Comparison of ENCODE assay signal across 8 mouse cellular contexts in genomic region chr1:58270807-58271569, GRCm38 (mm10). TPM values are rescaled to one million over a fixed set of nuclear protein-coding genes. Genes with fewer than 3 reads are reported as not detected.
A peak's percentile ranks its signal among the peaks of the same experiment; 100 is the strongest.
DNase-seq lines count a peak whose midpoint lies in the region; ATAC-seq and TF ChIP-seq lines count a peak whose summit lies in the region.

No protein-coding gene starts in this region.

- WGBS in liver, adult 2 months: 64% methylated on average over 6 of the region's 6 CpGs
- 48% methylated on average over 6 of the region's 6 CpGs for WGBS in liver, embryonic 11.5 days
- WGBS in hindbrain, embryonic 14.5 days: 69% methylated on average over 6 of the region's 6 CpGs
- 68% methylated on average over 6 of the region's 6 CpGs for WGBS in neural tube, embryonic 14.5 days

- H3K9ac ChIP-seq in liver, adult 2 months (ENCODE audit: low read depth, low read length): no peak overlapping the region
- H3K9ac ChIP-seq in liver, embryonic 11.5 days (ENCODE audit: low read depth, low read length): no peak overlapping the region
- no peak overlapping the region for H3K9ac ChIP-seq in hindbrain, embryonic 14.5 days
- no peak overlapping the region for H3K9ac ChIP-seq in neural tube, embryonic 14.5 days (replicated peaks; ENCODE audit: low read depth, low read length)

- no peak for TF ChIP-seq POLR2A in liver, adult 2 months (IDR thresholded peaks at IDR 0.05; ENCODE audit: extremely low read depth, insufficient read depth, low read length)

- H3K27me3 ChIP-seq in liver, adult 2 months (ENCODE audit: control insufficient read depth, insufficient read depth, low read length): no peaks in the 10 kb centered on the region
- no peaks in the 10 kb centered on the region for H3K27me3 ChIP-seq in liver, embryonic 11.5 days (replicated peaks; ENCODE audit: control insufficient read depth, insufficient read depth, low read length)
- no peaks in the 10 kb centered on the region for H3K27me3 ChIP-seq in hindbrain, embryonic 14.5 days (ENCODE audit: control insufficient read depth, insufficient read depth, low read length)
- H3K27me3 ChIP-seq in neural tube, embryonic 14.5 days (ENCODE audit: control insufficient read depth, insufficient read depth, low read length): no peaks in the 10 kb centered on the region

- intact Hi-C loops in left cerebral cortex, postnatal 25 days (cut with DNase I): loop anchor here (2.0 to 5.0 kb wide), 3 partner anchors 114 to 844 kb away; no protein-coding TSS in a partner anchor

- H3K79me2 ChIP-seq in liver, adult 2 months (ENCODE audit: control insufficient read depth, insufficient read depth, low read length): no peaks in the 10 kb centered on the region

- no peaks in the 10 kb centered on the region for H3K36me3 ChIP-seq in liver, adult 2 months (ENCODE audit: control insufficient read depth, insufficient read depth, low read length)
- no peaks in the 10 kb centered on the region for H3K36me3 ChIP-seq in liver, embryonic 11.5 days (ENCODE audit: control insufficient read depth, insufficient read depth, low read length)
- no peaks in the 10 kb centered on the region for H3K36me3 ChIP-seq in hindbrain, embryonic 14.5 days (replicated peaks; ENCODE audit: control insufficient read depth, insufficient read depth)
- H3K36me3 ChIP-seq in neural tube, embryonic 14.5 days (ENCODE audit: control insufficient read depth, insufficient read depth, low read length): no peaks in the 10 kb centered on the region

- DNase-seq in liver, adult 2 months (ENCODE audit: extremely low read depth, low read depth, low spot score): peak; percentile 38
- DNase-seq in liver, embryonic 11.5 days (ENCODE audit: low spot score): no peak
- DNase-seq in R1 (ENCODE audit: low read depth, low spot score): peak; percentile 57
- peak; percentile 26 to 66 for DNase-seq in cerebellum, postnatal 25 days
- DNase-seq in hindbrain, embryonic 14.5 days (ENCODE audit: low spot score): peak; percentile 88
- DNase-seq in left cerebral cortex, postnatal 25 days (ENCODE audit: low spot score in 2 of 2): peak; percentile 63 to 78

- H3K9me3 ChIP-seq in liver, embryonic 11.5 days (ENCODE audit: control insufficient read depth, low read length): no peaks in the 10 kb centered on the region
- H3K9me3 ChIP-seq in hindbrain, embryonic 14.5 days (ENCODE audit: control insufficient read depth, low read length): no peaks in the 10 kb centered on the region
- H3K9me3 ChIP-seq in neural tube, embryonic 14.5 days (ENCODE audit: control insufficient read depth, low read length): no peaks in the 10 kb centered on the region

- ATAC-seq in liver, embryonic 11.5 days (replicated peaks; ENCODE audit: low FRiP score): no peak
- ATAC-seq in hindbrain, embryonic 14.5 days (ENCODE audit: low FRiP score): peak; percentile 74; the same call in 1 of the 2 replicates
- peak; percentile 78 for ATAC-seq in neural tube, embryonic 14.5 days (ENCODE audit: low read depth)
- ATAC-seq in erythroid progenitor cell, adult 5-6 weeks (replicated peaks; ENCODE audit: low FRiP score, poor library complexity, severe bottlenecking): no peak

- H3K4me2 ChIP-seq in liver, embryonic 11.5 days: no peak overlapping the region
- no peak overlapping the region for H3K4me2 ChIP-seq in hindbrain, embryonic 14.5 days (replicated peaks)
- no peak overlapping the region for H3K4me2 ChIP-seq in neural tube, embryonic 14.5 days (ENCODE audit: low read depth, low read length)

- TF ChIP-seq CTCF in liver, adult 2 months (IDR thresholded peaks at IDR 0.05; ENCODE audit: low read depth, low read length): no peak

- no peak overlapping the region for H3K27ac ChIP-seq in liver, adult 2 months (replicated peaks; ENCODE audit: insufficient read depth, low read depth, low read length)
- no peak overlapping the region for H3K27ac ChIP-seq in liver, embryonic 11.5 days (ENCODE audit: low read depth, low read length)
- H3K27ac ChIP-seq in hindbrain, embryonic 14.5 days: no peak overlapping the region
- no peak overlapping the region for H3K27ac ChIP-seq in neural tube, embryonic 14.5 days (ENCODE audit: low read depth, low read length)

- no peak overlapping the region for H3K4me3 ChIP-seq in liver, adult 2 months (ENCODE audit: insufficient read depth, low read depth, low read length)
- H3K4me3 ChIP-seq in liver, embryonic 11.5 days (ENCODE audit: low read depth, low read length): no peak overlapping the region
- H3K4me3 ChIP-seq in hindbrain, embryonic 14.5 days (replicated peaks; ENCODE audit: low read length): no peak overlapping the region
- no peak overlapping the region for H3K4me3 ChIP-seq in neural tube, embryonic 14.5 days (ENCODE audit: low read depth, low read length)

- H3K4me1 ChIP-seq in liver, adult 2 months (ENCODE audit: control insufficient read depth, insufficient read depth, low read length): no peaks in the 10 kb centered on the region
- no peaks in the 10 kb centered on the region for H3K4me1 ChIP-seq in liver, embryonic 11.5 days (replicated peaks; ENCODE audit: control insufficient read depth, insufficient read depth, low read length)
- no peaks in the 10 kb centered on the region for H3K4me1 ChIP-seq in hindbrain, embryonic 14.5 days (replicated peaks; ENCODE audit: control insufficient read depth, insufficient read depth, low read length)
- H3K4me1 ChIP-seq in neural tube, embryonic 14.5 days (ENCODE audit: control insufficient read depth, insufficient read depth, low read length): no peaks in the 10 kb centered on the region

RNA-seq across cellular contexts. Expression of gene Aox2, which starts 7.1 kb away (rescaled TPM):
- total RNA-seq in liver, adult 2 months (2014; rRNA removed): under 0.01 TPM in 2 replicates
- polyA plus RNA-seq in liver, adult 2 months (2012; rRNA removed): not detected in 2 replicates
- polyA plus RNA-seq in liver, embryonic 11.5 days (2014; fragmentation: Nextera tagmentation; extraction: Ambion mirVana): not detected in 2 replicates
- 0.05 TPM in 1 of 2 replicates, not detected in the other for polyA plus RNA-seq in hindbrain, embryonic 14.5 days (2014; fragmentation: Nextera tagmentation; extraction: Ambion mirVana)
- total RNA-seq in left cerebral cortex, postnatal 25 days (2021): not detected
- polyA plus RNA-seq in neural tube, embryonic 14.5 days (2014; fragmentation: Nextera tagmentation; extraction: Ambion mirVana): not detected in 2 replicates
- not detected in 2 replicates for total RNA-seq in erythroid progenitor cell, adult 5-6 weeks (2015; ENCODE audit: low replicate concordance)
- not detected in 2 replicates for total RNA-seq in erythroid progenitor cell, adult 5-6 weeks (2017; ENCODE audit: low replicate concordance)

Comparison
In these comparisons a context has a peak if more than half of its experiments do, and no peak if none do; other contexts are left out.
1. ATAC-seq: peak in hindbrain, embryonic 14.5 days (single experiment) and neural tube, embryonic 14.5 days (single experiment); none in liver, embryonic 11.5 days (single experiment) and erythroid progenitor cell, adult 5-6 weeks (single experiment).